Mouse (Mus musculus): ENCODE results near the gene Otos.
A peak's percentile ranks its signal among the peaks of the same experiment; 100 is the strongest.

Otos gene

GRCm38 (mm10) chr1:92646601-92647000 is 2.0 kb downstream of the Otos start:
- no peak for DNase-seq

DNA sequence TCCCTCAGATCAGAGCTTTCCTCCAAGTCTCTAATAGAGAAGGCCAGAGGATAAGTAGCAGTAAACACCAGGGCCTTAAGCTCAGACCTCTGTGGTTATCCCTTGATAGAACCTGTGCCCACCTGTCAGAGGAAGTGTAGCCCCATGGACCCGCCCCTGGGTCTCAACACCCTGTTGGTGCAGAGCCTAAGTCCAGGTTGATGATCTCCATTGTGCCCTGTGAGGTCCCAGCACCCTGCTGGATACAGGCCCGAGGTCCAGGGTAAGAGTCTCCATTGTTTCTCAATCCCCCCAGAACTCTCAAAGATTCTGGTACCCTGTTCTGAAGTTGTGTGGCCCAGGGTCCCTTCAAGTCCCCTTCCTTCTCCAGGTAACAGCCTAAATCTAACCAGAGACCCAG is 2.5 kb downstream of the Otos start:
- DNase-seq: no peak

GRCm38 (mm10) chr1:92644916-92645315 is 3.7 kb downstream of the Otos start:
- DNase-seq: no peak

DNA sequence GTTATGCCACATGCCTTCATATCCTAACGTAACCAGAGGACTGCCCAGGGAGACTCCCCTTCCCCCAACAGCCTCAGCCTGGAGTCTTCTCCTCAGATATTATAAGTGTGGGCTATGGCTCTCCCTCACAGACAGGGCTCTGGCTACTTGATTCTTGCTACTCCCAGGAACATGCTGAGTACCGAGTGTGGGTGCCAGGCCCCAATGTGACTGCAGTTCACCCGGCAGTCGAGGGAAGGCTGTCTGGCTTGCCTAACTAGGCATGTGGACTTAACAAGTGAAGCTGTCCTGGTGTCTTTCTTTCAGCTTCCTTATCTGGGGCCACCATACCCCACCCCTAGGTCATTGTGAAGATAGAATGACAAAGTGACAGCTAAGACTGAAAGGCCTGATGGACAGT is 5.0 kb downstream of the Otos start:
- no peak for DNase-seq

DNA sequence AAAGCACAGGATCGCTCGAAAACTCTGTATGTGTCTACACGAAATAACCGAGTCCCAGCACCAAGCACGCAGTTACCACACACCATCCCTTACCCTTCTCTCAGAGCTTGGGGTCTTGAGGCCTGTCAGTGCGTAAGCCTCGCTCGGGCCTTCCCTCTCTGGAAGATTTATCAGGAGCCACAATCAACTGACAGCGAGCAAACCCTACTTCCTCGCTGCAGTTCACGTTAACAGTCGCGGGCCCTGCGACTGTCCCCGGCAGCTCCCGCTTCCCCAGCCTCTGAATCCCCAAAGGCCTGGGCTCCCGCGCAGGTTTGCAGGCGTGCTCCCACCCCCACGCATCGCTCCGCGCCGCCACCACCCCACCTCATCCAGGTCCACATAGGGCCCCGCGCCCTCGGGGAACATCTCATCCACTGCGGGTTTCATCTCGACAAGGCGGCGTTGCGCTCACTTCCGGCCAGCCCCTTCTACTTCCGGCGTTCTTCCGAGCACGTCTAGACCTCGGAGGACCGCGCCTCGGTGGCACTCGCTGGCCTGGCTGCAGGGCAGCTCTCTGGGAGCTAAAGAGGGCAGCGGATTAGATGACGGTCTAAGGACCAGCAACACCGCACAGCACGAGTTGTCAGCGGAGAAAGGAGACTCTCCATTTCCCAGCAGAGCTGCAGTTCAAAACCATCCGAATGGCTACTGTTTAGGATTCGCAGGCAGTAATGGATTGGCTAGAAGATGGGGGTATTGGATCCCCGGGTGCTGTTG is 6.9 kb downstream of the Otos start, which contains the start of gene Cops9:
Gene Cops9, minus strand, starts transcription at position 472 of the 759 bp plus-strand sequence.
- peak; percentile 90 for DNase-seq

DNA sequence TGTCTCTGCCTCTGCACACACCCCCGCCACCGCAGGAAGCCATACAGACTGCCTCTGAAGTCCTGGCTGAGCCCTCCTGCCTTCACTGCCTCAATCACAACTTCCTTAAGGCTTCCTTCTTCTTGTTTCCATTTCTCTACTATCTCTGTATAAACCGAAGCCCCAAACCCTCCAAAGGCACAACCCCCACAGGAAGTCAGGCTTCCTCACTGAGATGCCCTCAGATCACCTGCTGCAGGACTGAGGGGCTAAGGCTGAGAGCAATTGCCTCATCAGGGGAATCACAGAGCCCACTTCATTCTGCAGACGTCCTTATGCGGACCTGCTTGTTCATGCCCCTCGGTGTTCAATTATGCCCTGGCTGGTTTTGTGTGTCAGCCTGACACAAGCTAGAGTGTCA is 8.2 kb downstream of the Otos start:
- DNase-seq: no peak

- DNase-seq: no peak
These were observed 9.9 kb downstream of the Otos start for GRCm38 (mm10) chr1:92638736-92639135.

DNA sequence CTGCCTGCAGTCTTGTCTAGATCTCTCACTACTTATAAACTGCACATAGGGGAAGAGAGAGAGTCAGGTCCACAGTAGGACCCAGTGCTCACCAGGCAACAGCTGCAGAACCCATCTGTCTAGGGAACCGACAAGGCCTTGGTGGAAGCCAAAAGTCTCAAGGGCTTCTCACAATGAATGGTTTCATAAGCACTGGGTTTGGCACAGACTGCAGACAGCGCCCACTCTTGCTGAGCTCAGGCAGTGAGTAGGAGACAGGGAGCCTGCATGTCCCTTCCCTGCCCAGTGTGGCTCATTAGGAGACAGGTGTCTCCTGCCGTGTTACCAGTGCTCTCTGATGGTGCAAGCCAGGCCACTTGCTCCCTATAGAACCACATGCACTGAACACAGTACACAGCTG is 10.5 kb downstream of the Otos start:
- peak; percentile 59 for DNase-seq

DNA sequence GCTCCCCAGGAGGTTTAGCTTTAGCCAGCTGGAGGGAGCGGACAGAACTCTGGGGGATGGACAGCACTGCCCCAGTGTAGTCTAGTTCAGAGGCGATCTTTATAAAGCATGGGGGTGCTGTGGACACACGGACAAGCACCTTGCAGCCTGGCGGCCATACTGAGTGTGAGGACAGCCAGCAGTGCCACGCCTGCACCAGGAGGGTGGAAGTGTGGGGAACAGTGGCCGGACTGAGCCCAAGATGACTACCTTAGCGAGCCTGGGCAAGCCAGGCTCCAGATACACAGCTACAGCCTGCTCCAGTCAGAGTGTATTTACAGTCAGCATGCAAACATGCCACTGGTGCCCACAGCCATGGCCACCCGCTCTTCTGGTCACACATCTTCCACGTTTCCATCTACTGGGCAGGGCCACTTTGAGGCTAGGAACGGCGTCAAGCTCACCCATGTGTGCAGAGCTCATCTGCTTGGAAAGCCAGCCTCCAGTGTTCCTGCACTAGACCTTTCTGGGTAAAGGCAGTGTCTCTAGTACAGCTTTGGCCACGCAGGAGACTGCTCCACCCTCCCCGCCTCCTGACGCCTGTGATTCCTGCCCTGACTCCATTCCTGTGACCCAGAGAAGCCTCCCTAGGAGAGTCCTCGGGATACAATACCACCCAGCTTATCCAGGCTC is 11.0 kb downstream of the Otos start:
- no peak for DNase-seq

GRCm38 (mm10) chr1:92636676-92637075 is 12.0 kb downstream of the Otos start:
- DNase-seq: no peak

- no peak for DNase-seq
These were observed 12.6 kb downstream of the Otos start for GRCm38 (mm10) chr1:92636015-92636414.

GRCm38 (mm10) chr1:92634976-92635599 is 13.6 kb downstream of the Otos start:
- no peak for DNase-seq

DNA sequence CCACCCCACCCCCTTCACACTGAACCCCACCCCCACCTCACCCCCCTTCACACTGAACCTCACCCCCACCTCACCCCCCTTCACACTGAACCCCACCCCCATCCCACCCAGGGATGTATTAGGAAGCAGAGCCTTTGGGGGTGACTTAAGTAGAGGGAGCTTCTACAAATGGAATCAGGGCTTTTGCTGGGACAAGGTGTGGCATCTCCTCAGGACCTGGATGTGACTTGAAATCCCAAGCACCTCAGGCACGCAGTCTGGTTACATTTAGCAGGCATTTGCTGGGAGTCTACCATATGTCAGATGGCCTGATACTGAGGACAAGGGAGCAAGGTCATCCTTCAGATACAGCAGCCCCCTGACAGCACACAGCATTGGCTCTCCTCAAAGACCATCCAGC is 14.1 kb downstream of the Otos start:
- DNase-seq: no peak

GRCm38 (mm10) chr1:92633726-92634125 is 14.9 kb downstream of the Otos start:
- DNase-seq: no peak

DNA sequence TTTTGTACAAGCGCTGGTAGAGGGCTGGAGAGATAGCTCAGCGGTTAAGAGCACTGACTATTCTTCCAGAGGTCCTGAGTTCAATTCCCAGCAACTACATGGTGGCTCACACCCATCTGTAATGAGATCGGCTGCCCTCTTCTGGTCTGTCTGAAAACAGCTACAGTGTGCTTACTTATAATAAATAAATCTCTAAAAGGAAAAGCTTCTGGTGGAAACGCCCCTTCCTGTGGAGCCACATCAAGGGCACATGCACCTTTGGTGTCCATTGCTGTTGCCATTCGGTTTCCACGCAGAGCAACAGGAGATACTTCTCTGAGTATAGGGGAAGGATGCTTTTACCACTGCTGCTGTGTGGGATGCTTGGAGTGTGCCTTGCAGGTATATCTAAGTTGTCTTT is 15.7 kb downstream of the Otos start:
- no peak for DNase-seq

DNA sequence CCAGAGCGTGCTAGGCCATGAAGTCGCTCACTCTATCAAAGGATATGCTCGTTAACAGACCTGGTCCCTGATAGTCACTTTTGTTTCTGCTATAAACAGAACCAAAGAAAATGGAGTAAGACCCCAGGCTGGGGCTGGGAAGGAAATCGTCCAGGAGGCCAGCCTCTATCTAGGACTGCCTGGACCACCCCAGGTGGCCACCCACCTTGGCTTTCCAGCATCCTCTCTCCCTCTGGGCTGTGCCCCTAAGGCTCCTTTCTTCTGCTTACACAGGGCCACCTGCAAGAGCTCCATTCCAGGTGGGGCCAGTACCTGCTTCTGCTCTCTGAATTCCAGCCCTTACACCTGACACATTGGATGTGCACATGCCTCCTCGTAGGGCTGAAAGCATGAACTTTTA is 16.4 kb downstream of the Otos start:
- DNase-seq: no peak

GRCm38 (mm10) chr1:92628227-92628626 is 20.4 kb downstream of the Otos start:
- DNase-seq: no peak

DNA sequence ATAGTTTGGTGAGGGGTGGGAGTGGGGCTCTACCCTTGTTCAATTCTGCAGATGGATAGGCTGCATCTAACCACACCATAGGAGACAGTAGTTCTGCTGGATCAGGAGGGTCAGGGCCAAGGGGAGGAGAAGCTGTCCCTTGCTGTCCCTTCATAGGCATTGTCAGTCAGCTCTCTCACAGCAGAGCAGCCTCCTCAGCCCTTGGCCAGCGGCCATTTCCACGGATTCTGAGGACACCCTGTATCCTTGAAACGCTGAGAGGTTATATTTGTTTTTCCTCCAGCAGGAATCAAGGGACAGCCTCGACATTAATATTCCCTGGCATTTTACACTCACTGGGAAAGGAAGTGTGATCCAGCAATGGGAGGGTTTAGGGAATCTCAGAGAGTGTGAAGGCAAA is 30.3 kb downstream of the Otos start:
- no peak for DNase-seq

GRCm38 (mm10) chr1:92617488-92617887 is 31.2 kb downstream of the Otos start, which contains the start of gene Olfr12:
Gene Olfr12 (plus strand): TSS chr1:92617788.
- DNase-seq: no peak

DNA sequence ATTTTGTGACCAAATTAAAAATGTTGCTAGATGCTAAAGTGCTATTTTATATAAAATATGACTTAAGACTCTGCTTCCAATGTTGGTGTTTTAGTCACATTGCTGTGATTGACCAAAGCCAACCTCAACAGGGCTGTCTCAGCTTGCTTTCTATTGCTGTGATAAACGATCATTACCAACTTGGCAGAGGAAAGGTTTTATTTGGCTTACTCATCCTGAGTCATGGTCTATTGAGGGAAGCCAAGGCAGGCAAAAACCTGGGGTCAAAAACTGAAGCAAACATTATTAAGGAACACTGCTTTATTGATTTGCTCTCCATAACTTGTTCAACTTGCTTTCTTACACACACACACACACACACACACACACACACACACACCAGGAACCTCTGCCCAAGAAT is 32.6 kb downstream of the Otos start:
- no peak for DNase-seq

- DNase-seq: no peak
These were observed 34.1 kb downstream of the Otos start for GRCm38 (mm10) chr1:92614516-92614915.

DNA sequence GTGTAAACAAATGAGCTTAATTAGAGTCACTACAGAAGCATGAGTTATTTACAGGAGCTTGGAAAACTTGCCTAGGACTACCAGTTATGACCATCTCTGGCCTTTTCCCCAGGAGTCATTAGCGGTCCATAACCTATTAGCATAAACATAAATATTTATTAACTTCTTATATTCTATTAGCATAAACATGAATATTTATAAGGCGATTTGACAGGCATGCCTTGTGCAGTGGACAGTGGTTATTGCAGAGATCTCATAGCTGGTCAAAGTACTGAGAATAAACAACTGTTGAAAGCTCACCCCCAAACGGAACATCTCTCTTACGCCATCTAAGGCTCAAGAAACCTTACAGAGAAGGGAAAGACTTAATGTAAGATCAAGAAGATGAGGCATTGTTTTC is 35.5 kb downstream of the Otos start:
- DNase-seq: no peak

DNA sequence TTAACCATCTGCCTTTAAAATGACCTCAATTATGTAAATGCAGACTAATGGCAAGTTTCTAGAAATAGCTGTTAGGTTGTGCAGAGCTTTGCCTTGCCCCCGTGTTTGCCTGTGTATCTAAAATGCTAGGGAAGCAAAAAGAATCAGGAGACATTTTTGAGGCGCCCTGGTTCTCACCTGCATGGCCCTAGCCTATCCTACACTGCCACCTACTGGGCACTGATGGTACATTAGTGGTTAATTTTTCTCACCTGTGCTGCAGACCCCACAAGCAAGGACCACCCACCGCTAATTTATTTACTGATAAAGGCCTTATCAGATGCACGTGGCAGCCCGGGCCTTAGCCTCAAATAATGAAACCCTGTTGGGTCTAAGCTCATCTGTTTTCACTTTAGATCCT is 37.6 kb downstream of the Otos start:
- peak; percentile 24 for DNase-seq

DNA sequence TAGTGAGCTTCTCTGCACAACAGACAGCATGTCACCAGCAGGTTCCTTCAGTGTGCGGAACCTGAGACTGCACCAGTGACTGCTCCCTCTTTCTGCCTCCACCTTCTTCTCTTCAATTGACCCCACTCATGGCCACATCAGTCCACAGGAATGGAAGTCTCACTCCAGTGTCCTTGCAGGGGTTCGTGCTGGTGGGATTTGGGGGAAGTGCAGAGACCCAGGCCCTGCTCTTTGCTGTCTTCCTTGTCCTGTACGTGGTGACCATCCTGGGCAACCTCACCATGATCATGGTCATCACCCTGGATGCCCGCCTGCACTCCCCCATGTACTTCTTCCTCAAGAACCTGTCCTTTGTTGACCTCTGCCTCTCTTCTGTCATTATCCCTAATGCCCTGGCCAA is 40.9 kb downstream of the Otos start:
- no peak for DNase-seq
